In the genomic region with DNA sequence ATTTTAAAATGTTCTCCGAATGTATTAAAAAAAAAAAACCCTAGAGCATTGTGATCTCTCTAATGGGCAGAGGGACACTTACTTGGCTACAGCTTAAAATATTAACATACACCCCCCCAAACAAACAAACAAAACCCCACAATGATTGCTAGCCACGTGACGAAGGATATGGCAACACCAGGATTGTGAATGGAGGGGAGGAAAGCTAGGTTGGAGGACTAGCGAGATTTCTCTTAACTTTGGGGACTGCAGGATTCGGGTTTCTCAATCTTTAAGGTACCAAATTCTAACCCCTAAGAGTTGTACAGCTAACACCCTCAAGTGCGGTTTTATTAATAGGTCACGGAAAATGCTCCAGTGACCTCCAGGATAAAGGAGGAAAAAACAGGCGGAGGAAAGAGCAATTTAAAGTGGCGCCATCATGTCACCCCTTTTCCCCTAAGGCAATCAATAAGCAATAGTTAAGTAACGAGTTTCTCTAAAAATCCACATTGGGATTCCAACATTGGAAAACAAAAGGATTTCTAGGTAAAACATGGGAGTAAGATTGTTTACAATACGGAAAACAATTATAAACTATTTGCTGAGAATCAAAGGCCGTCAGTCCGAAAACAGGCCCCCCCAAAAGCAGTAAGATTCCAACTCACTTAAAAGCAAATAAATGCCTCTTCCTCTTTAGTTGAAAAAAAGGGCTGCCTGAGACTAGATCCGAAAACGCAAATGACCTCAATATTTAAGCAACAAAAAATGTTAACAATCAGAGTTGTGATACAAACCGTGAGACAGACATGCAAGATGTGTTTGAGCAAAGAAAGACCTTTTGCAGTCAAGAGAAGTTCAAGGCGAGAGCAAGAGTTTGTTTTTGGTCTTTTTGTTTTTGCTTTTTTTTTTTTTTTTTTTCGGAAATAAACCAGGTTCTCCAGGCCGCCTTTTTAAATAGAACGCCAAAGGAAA, we compare ENCODE assay signal across 8 mouse cellular contexts. TPM values are rescaled to one million over a fixed set of nuclear protein-coding genes. Genes with fewer than 3 reads are reported as not detected.
A peak's percentile ranks its signal among the peaks of the same experiment; 100 is the strongest.
DNase-seq lines count a peak whose midpoint lies in the region; ATAC-seq lines count a peak whose summit lies in the region.

No protein-coding gene starts in this region.

- peak overlapping the region; percentile 37 for H3K4me2 ChIP-seq in embryonic facial prominence, embryonic 11.5 days (ENCODE audit: low read depth, low read length)
- H3K4me2 ChIP-seq in intestine, embryonic 15.5 days (replicated peaks), result peak overlapping the region; percentile 58
- peak overlapping the region; percentile 77 for H3K4me2 ChIP-seq in midbrain, embryonic 13.5 days (replicated peaks)

- H3K27ac ChIP-seq in embryonic facial prominence, embryonic 11.5 days (replicated peaks; ENCODE audit: low read depth, low read length), result peak overlapping the region; percentile 100
- peak overlapping the region; percentile 100 for H3K27ac ChIP-seq in intestine, embryonic 15.5 days
- H3K27ac ChIP-seq in midbrain, embryonic 13.5 days, result peak overlapping the region; percentile 100

- H3K36me3 ChIP-seq in embryonic facial prominence, embryonic 11.5 days (replicated peaks; ENCODE audit: control insufficient read depth, insufficient read depth, low read depth, low read length), result no peaks in the 10 kb centered on the region
- no peaks in the 10 kb centered on the region for H3K36me3 ChIP-seq in intestine, embryonic 15.5 days
- H3K36me3 ChIP-seq in midbrain, embryonic 13.5 days, result no peaks in the 10 kb centered on the region

- H3K27me3 ChIP-seq in embryonic facial prominence, embryonic 11.5 days (ENCODE audit: control insufficient read depth, insufficient read depth, low read length), result no peaks in the 10 kb centered on the region
- H3K27me3 ChIP-seq in intestine, embryonic 15.5 days (replicated peaks), result no peaks in the 10 kb centered on the region
- H3K27me3 ChIP-seq in midbrain, embryonic 13.5 days, result no peaks in the 10 kb centered on the region

- H3K4me3 ChIP-seq in embryonic facial prominence, embryonic 11.5 days (ENCODE audit: low read depth, low read length), result peak overlapping the region; percentile 84
- H3K4me3 ChIP-seq in intestine, embryonic 15.5 days (replicated peaks), result peak overlapping the region; percentile 90
- H3K4me3 ChIP-seq in midbrain, embryonic 13.5 days (replicated peaks), result peak overlapping the region; percentile 83

- H3K9ac ChIP-seq in embryonic facial prominence, embryonic 11.5 days (replicated peaks; ENCODE audit: low read length), result peak overlapping the region; percentile 100
- H3K9ac ChIP-seq in intestine, embryonic 15.5 days, result peak overlapping the region; percentile 99
- H3K9ac ChIP-seq in midbrain, embryonic 13.5 days (replicated peaks), result peak overlapping the region; percentile 99

- no peak for ATAC-seq in embryonic facial prominence, embryonic 11.5 days (replicated peaks; ENCODE audit: insufficient number of reproducible peaks, low FRiP score, low TSS enrichment, low read depth)
- no peak for ATAC-seq in intestine, embryonic 15.5 days
- ATAC-seq in midbrain, embryonic 13.5 days, result no peak
- ATAC-seq in cerebellum, adult (ENCODE audit: insufficient number of reproducible peaks, low FRiP score, low TSS enrichment), result no peak

- DNase-seq in thymus, postnatal 0 days (ENCODE audit: low spot score), result peak; percentile 11
- DNase-seq in thymus, postnatal 14 days, result no peak
- DNase-seq in embryonic facial prominence, embryonic 11.5 days (ENCODE audit: low spot score), result peak; percentile 50
- no peak for DNase-seq in cerebellum, postnatal 4 days (ENCODE audit: low spot score in 2 of 2)
- no peak for DNase-seq in left cerebral cortex, adult 8-10 months (ENCODE audit: low spot score in 2 of 2)

- H3K4me1 ChIP-seq in embryonic facial prominence, embryonic 11.5 days (ENCODE audit: control insufficient read depth, insufficient read depth, low read length), result no peaks in the 10 kb centered on the region
- peaks cover 3% of the 10 kb centered on the region; the same call in 1 of the 2 replicates for H3K4me1 ChIP-seq in intestine, embryonic 15.5 days (replicated peaks)
- peaks cover 30% of the 10 kb centered on the region for H3K4me1 ChIP-seq in midbrain, embryonic 13.5 days (replicated peaks)

- WGBS in embryonic facial prominence, embryonic 11.5 days, result under 1% methylated on average over 20 of the region's 20 CpGs
- WGBS in intestine, embryonic 15.5 days, result under 1% methylated on average over 20 of the region's 20 CpGs
- 0% methylated on average over 20 of the region's 20 CpGs for WGBS in midbrain, embryonic 13.5 days

- H3K9me3 ChIP-seq in embryonic facial prominence, embryonic 11.5 days (replicated peaks; ENCODE audit: control insufficient read depth, low read length), result no peaks in the 10 kb centered on the region
- no peaks in the 10 kb centered on the region for H3K9me3 ChIP-seq in intestine, embryonic 15.5 days
- no peaks in the 10 kb centered on the region for H3K9me3 ChIP-seq in midbrain, embryonic 13.5 days

RNA-seq across cellular contexts. Expression of a gene that starts 27.9 kb away (rescaled TPM):
- 17.5 and 18.3 TPM in 2 replicates for polyA plus RNA-seq in thymus, postnatal 0 days (2015; fragmentation: Nextera tagmentation; extraction: Ambion mirVana)
- 33.2 and 33.3 TPM in 2 replicates for polyA plus RNA-seq in embryonic facial prominence, embryonic 11.5 days (2014; fragmentation: Nextera tagmentation; extraction: Ambion mirVana)
- 16.0 and 17.2 TPM in 2 replicates for polyA plus RNA-seq in intestine, embryonic 15.5 days (2015; fragmentation: Nextera tagmentation; extraction: Ambion mirVana)
- 32.1 and 33.8 TPM in 2 replicates for polyA plus RNA-seq in midbrain, embryonic 13.5 days (2015; fragmentation: Nextera tagmentation; extraction: Ambion mirVana)
- 10 to 100 TPM; 68.9 to 80.7 (median 76.1) TPM for total RNA-seq in left cerebral cortex, adult 8-10 months (2022)

Comparison
In these comparisons a context has a peak if more than half of its experiments do, and no peak if none do; other contexts are left out.
1. DNase-seq: peak in thymus, postnatal 0 days (single experiment) and embryonic facial prominence, embryonic 11.5 days (single experiment); none in thymus, postnatal 14 days (single experiment), cerebellum, postnatal 4 days (0 of 2) and left cerebral cortex, adult 8-10 months (0 of 2).
2. Peak in every context shown above with its lines, with median percentiles within 50 percentile points of each other: H3K27ac ChIP-seq, H3K4me2 ChIP-seq, H3K4me3 ChIP-seq and H3K9ac ChIP-seq.